Mouse (Mus musculus): ENCODE measurements around the gene Mcrip1. TPM values are rescaled to one million over a fixed set of nuclear protein-coding genes. Genes with fewer than 3 reads are reported as not detected.
A peak's percentile ranks its signal among the peaks of the same experiment; 100 is the strongest.
"Not testable (repeated sequence)": the region's sequence is repeated elsewhere in the genome, so short reads cannot be mapped to it uniquely, and the experiment has no call there.

Mcrip1 gene
- total RNA-seq (2017) = 26.5 and 31.0 TPM in 2 replicates

DNA sequence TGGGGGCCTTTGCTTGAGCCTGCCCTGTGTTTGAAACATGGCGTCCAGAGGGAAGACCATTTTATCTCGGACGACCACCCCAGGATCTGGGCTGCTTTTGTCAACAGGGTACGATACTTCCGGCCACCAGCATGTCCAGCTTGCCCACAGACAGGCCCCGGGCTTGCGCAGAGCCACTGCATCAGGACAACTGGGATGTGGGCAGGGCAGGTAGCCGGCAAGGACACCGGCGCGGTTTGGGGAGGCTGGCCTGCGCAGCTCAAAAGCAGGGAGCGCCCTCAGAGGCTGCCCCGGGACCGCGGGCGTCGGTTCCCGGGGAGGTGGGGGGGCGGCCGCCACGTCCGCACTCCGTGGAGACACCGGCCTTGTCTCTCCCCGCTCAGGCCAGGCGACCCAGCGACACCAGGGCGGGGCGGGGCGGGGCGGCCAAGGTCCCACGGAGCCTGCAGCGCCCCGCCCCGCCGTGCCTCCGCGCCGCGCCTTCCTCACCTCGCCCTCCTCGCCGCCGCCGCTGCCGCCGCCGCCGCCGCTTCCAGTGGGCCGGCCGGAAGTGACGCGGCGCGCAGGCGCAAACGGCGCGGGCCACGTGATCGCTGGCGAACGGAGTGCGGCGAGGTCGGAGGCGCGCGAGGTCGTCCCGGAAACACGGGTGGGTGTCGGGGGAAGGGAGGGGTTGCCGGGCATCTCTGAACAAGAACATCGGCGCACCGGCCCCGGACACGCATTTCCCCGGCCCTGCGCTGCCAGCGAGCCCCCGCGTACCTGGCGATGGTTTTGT lies at the start of gene Mcrip1:
Gene Mcrip1 (minus strand): TSS at position 560 of the 778 bp plus-strand sequence.
- peak; percentile 66 for ATAC-seq (replicated peaks; ENCODE audit: low read depth, poor library complexity, severe bottlenecking)

DNA sequence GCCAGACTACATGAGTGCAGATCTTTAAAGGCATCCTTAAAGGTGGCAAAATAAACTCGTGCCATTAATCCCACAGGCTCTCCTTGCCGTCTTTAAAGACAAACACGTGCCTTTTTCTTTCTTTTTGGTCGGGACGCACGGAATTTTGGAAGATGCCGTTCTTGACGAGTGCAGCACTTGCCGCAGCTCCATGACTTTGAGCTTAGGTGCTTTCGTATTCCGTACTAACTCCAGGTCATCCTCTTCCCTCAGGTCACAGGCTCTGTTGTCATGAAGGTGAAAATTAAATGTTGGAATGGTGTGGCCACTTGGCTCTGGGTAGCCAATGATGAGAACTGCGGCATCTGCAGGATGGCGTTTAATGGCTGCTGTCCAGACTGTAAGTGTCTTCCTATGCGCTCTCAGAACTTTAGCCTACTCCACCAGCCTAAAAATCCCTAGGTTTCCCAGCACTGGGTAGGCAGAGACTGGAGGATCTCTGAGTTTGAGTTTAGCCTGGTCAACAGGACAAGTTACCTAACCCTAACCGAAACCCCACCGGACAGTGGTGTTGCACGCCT lies 49.5 kb upstream of the Mcrip1 start:
- ATAC-seq (replicated peaks; ENCODE audit: low read depth, poor library complexity, severe bottlenecking) = no peak

GRCm38 (mm10) chr11:120598283-120598989 lies 48.9 kb upstream of the Mcrip1 start, which contains the start of the genes Alyref and Anapc11:
Gene Alyref (minus strand): TSS chr11:120598365.
Gene Anapc11 (plus strand): TSS chr11:120598421.
- ATAC-seq (replicated peaks; ENCODE audit: low read depth, poor library complexity, severe bottlenecking) = peak; percentile 93

DNA sequence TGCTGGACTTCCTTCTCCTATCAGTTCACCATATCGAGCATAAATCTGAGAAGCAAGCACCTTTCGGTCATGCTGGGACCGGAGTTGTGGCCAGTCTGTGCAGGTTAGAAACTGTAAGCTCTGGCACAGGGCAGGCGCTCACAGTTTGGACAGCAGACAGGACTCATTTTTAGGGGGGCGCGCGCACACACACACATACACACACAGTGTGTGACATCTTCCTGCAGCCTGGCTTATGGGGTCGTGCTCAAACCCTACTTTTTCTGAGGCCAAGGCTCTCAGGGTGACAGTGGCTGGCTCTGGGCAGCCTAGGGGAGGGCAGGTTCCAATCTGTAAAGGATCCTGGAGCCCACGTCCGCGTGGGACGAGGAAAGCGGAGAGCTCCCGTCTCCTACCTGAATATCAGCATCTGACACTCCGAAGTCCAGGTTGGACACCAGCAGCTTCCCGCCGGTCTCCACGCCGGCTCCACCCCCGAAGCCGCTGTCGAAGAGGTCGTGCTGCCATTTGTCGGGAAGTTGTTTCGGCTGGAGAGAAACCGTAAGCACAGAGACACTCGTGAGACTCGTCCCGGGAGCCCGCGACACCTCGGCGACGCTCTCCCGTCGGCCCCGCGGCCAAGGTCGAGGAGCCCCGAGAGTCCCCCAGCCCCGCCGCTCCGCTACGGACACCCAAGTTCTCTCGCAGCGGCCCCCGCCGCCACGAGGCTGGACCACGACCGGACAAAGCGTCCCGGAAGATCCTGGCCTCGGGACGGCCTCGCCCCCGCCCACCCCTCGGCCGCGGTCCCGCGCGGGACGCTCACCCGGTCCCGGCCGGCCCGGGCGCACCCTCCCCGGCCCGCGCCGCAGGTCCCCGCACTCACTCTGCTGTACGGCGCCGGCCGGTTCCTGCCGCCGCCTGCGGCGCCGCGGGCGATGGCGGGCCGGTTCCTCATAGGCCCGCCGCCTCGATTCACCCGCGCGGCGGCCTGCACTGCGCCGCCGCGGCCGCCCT lies 48.0 kb upstream of the Mcrip1 start:
- ATAC-seq (replicated peaks; ENCODE audit: low read depth, poor library complexity, severe bottlenecking) = no peak

DNA sequence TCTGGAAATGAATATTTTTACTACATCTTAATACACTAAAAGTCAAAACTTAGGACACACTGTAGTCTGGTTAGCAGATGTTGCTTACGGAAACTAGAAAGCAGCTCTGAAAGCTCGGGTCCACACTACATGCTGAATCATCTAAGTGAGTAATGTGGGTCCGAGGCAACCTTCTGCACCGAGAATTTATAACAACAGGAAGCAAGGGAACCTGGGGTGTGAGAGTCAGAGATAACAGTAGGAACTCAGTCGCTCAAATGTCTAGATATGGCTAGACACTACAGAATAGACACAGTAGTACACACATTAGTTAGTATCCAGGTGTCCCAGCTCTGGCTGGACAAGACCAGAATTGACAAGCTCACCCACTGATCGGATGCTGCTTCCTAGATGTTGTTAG lies 39.0 kb upstream of the Mcrip1 start:
- ATAC-seq (replicated peaks; ENCODE audit: low read depth, poor library complexity, severe bottlenecking) = peak; percentile 67

GRCm38 (mm10) chr11:120583937-120584336 lies 34.4 kb upstream of the Mcrip1 start:
- no peak for ATAC-seq (replicated peaks; ENCODE audit: low read depth, poor library complexity, severe bottlenecking)

- not testable (repeated sequence) for ATAC-seq (replicated peaks; ENCODE audit: low read depth, poor library complexity, severe bottlenecking)
Observed at GRCm38 (mm10) chr11:120582982-120583293, 33.4 kb upstream of the Mcrip1 start.

DNA sequence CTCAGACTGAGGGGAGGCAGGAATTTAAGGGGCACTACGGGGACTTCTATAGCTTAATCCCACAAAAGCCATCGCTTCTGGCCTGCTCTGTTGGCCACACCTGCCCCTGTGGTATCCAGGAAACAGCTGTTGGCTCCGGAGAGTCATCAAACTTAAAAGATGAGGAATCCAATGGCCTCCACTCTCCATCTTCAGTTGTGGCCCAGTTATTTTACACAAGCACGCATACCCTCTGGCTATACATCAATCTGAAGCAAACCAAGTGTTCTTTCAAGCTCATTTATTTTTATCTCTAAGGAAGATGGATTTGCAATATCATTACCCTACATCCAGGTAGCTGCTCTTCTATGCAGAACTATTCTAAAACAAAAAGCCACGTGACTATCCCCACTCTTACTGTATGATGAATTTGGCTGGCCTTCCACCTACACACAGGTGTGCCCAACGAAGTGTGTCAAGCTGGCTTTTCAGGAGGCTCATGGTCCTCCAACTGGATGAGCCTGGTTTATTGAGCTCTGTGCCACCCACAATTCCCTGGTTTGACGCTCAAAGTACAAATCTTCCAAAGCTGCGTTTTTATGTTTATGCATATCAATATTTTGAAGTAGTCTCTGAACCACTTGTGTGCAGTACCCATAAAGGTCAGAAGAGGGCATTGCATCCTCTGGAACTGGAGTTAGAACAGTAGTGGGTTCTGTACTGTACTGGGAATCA lies 32.9 kb upstream of the Mcrip1 start:
- ATAC-seq (replicated peaks; ENCODE audit: low read depth, poor library complexity, severe bottlenecking) = no peak

GRCm38 (mm10) chr11:120581490-120582267 lies 32.2 kb upstream of the Mcrip1 start, which contains the start of gene Arhgdia:
Gene Arhgdia (minus strand): TSS chr11:120581624.
- ATAC-seq (replicated peaks; ENCODE audit: low read depth, poor library complexity, severe bottlenecking) = peak; percentile 55

- ATAC-seq (replicated peaks; ENCODE audit: low read depth, poor library complexity, severe bottlenecking) = no peak
Observed at GRCm38 (mm10) chr11:120580871-120581331, 31.4 kb upstream of the Mcrip1 start.

GRCm38 (mm10) chr11:120580190-120580589 lies 30.7 kb upstream of the Mcrip1 start:
- ATAC-seq (replicated peaks; ENCODE audit: low read depth, poor library complexity, severe bottlenecking) = no peak

DNA sequence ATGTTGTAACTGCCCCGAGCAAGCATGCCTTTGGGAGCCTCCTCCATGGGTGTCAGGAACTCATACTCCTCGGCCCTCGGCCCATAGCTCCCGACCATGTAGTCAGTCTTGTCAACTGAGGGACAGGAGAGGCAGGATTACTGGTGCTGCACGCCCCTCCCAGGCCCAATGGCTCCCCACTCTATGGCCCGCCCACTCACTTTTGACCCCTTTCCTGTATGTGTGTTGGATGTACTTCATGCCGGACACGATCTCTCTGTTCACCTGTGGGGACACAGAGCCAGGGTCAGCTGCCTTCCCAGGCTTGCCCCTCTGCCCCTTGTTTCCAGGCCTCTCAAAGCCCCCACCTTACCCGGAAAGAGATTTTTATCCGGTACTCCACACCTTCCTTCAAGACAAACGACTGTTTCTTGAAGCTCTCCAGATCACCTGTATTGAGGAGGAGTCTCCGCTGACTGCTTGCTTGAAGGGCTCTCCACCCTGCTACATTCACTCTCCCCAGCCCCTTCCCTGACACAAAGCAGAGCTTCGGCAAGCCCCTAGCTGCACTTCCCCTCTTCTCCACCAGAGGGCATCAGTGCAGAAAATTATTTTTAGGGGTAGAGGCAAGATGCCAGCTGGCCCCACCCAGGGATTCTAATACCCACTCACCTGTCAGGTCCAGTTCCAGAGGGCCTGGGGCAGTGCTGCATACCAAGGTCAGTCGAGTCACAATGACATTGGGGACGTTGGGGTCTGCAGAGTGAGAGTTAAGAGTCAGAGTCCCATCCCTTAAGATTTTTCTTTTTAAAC lies 30.0 kb upstream of the Mcrip1 start:
- 0 out of 2 replicates have a peak, but pooled peaks have one; percentile 12 for ATAC-seq (replicated peaks; ENCODE audit: low read depth, poor library complexity, severe bottlenecking)

GRCm38 (mm10) chr11:120578694-120579243 lies 29.2 kb upstream of the Mcrip1 start:
- ATAC-seq (replicated peaks; ENCODE audit: low read depth, poor library complexity, severe bottlenecking) = no peak

- no peak for ATAC-seq (replicated peaks; ENCODE audit: low read depth, poor library complexity, severe bottlenecking)
Observed at GRCm38 (mm10) chr11:120578024-120578693, 28.6 kb upstream of the Mcrip1 start.

- no peak for ATAC-seq (replicated peaks; ENCODE audit: low read depth, poor library complexity, severe bottlenecking)
Observed at GRCm38 (mm10) chr11:120577211-120578023, 27.9 kb upstream of the Mcrip1 start.
